Mouse (Mus musculus): ENCODE data around the gene Trpm4. TPM values are rescaled to one million over a fixed set of nuclear protein-coding genes. Genes with fewer than 3 reads are reported as not detected.

The Trpm4 gene
- total and polyA plus RNA-seq, 3 experiments, result 9.3 to 17.6 (median 12.0) TPM

DNA sequence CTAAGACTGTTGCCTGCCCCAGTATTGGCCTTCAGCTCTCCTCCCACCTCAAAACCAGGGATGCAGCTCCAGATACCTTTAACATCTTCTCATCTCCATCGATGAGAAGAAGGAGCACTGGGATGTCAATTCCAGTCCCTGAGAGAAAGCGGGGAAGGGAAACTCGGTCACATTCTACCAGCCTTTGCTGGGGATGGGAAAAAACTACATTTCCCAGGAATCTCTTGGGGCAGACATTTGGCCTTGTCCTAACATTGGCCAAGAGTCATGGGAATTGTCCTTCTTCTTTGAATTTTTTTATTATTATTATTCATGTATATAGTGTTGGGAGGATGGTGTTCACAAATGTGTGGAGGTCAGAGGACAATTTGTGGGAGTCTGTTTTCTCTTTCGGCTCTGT lies 11.3 kb downstream of the Trpm4 start:
- dilution Hi-C loops (cut with MboI; ENCODE audit: extremely low pct_ligation_motif_present, extremely low pct_unique_long_range_greater_than_20kb, low sequenced_read_pairs), result no loop called here

DNA sequence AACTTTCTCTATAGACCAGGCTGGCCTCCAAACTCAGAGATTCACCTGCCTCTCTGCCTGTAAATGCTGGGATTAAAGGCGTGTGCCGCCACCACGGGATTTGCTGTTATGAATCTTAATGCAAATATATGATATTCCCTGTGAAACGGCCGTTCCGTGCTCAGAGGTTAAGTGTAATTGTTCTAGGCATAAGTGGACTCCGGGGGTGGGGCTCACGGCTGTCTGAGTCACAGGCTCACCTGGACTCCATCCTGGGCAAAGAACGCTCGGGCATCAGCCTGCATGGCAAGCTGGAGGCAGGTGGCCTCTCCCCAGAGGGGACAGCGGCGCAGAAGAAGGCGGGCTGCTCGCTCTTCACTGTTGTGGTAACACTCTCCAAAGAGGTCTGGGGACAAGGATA lies 17.0 kb downstream of the Trpm4 start:
- Histone ChIP-seq H3K4me2 (ENCODE audit: insufficient read depth, low read depth, poor library complexity, severe bottlenecking) (no peak overlapping the region), H3K36me3 (replicated peaks in 1 of 2; ENCODE audit: control insufficient read depth in 1 of 2, insufficient read depth in 1 of 2, low read length in 1 of 2) (peaks cover 0 to 12% of the 10 kb centered on the region in 2 experiments), H3K4me1 (ENCODE audit: control insufficient read depth in 1 of 2, insufficient read depth in 2 of 2) (0 out of 4 replicates have a peak, but pooled peaks cover 0 to 2% of the 10 kb centered on the region in 2 experiments), H3K9ac (ENCODE audit: insufficient read depth, low read depth) (no peak overlapping the region), H3K27me3 (replicated peaks) (no peaks in the 10 kb centered on the region), H3K4me3 (replicated peaks in 1 of 3; ENCODE audit: low read depth in 2 of 3, low read length in 2 of 3, poor library complexity in 1 of 3) (no peak overlapping the region), H3K27ac (ENCODE audit: insufficient read depth, low read depth) (no peak overlapping the region), H3K9me3 (replicated peaks; ENCODE audit: low read length) (no peaks in the 10 kb centered on the region), H3K79me2 (replicated peaks; ENCODE audit: control insufficient read depth, extremely low read depth, insufficient read depth, poor library complexity, severe bottlenecking) (no peaks in the 10 kb centered on the region)
- in situ Hi-C loops (cut with MboI; ENCODE audit: low pct_ligation_motif_present, low pct_unique_long_range_greater_than_20kb, low sequenced_read_pairs) (no loop called here), dilution Hi-C loops (cut with MboI; ENCODE audit: extremely low pct_ligation_motif_present, extremely low pct_unique_long_range_greater_than_20kb, low sequenced_read_pairs) (no loop called here)
- no peak for DNase-seq (ENCODE audit: extremely low read depth)
- TF ChIP-seq ZMIZ1 (IDR thresholded peaks at IDR 0.05; ENCODE audit: low read depth, low read length), result no peak

More for the DNA sequence above, 11.3 kb downstream of the Trpm4 start:
- TF ChIP-seq POLR2AphosphoS2 (IDR thresholded peaks at IDR 0.05; ENCODE audit: low read depth, low read length) (no peak), USF1 (IDR thresholded peaks at IDR 0.05; ENCODE audit: low read depth, low read length) (no peak), BHLHE40 (IDR thresholded peaks at IDR 0.05; ENCODE audit: low read depth, low read length) (no peak), E2F4 (IDR thresholded peaks at IDR 0.05; ENCODE audit: insufficient replicate concordance, low read depth, low read length) (no peak), RAD21 (IDR thresholded peaks at IDR 0.05; ENCODE audit: low read depth, low read length) (no peak), MYC (IDR thresholded peaks at IDR 0.05; ENCODE audit: low read depth, low read length) (no peak), MAX (IDR thresholded peaks at IDR 0.05; ENCODE audit: low read length) (no peak), CHD2 (IDR thresholded peaks at IDR 0.05; ENCODE audit: low read length) (no peak), POLR2A (IDR thresholded peaks at IDR 0.05; ENCODE audit: low read depth, low read length) (no peak), ETS1 (conservative IDR thresholded peaks at IDR 0.05; ENCODE audit: low read depth, low read length) (no peak), MXI1 (IDR thresholded peaks at IDR 0.05; ENCODE audit: low read depth, low read length) (no peak), CTCF (conservative IDR thresholded peaks at IDR 0.05 in 1 of 2, IDR thresholded peaks at IDR 0.05 in 1 of 2; ENCODE audit: low read depth in 2 of 2, low read length in 2 of 2) (no peak)
- DNase-seq (ENCODE audit: extremely low read depth), result no peak
- H3K9ac ChIP-seq (ENCODE audit: insufficient read depth, low read depth), result no peak overlapping the region
- no peaks in the 10 kb centered on the region for H3K27me3 ChIP-seq (replicated peaks)
- H3K79me2 ChIP-seq (replicated peaks; ENCODE audit: control insufficient read depth, extremely low read depth, insufficient read depth, poor library complexity, severe bottlenecking), result no peaks in the 10 kb centered on the region
- H3K9me3 ChIP-seq (replicated peaks; ENCODE audit: low read length), result peaks cover 17% of the 10 kb centered on the region
- no peak overlapping the region for H3K4me2 ChIP-seq (ENCODE audit: insufficient read depth, low read depth, poor library complexity, severe bottlenecking)
- H3K4me1 ChIP-seq (ENCODE audit: control insufficient read depth in 1 of 2, insufficient read depth in 2 of 2), result no peaks in the 10 kb centered on the region
- H3K36me3 ChIP-seq (replicated peaks in 1 of 2; ENCODE audit: control insufficient read depth in 1 of 2, insufficient read depth in 1 of 2, low read length in 1 of 2), result peaks cover 0 to 19% of the 10 kb centered on the region in 2 experiments
- H3K4me3 ChIP-seq (replicated peaks in 1 of 3; ENCODE audit: low read depth in 2 of 3, low read length in 2 of 3, poor library complexity in 1 of 3), result no peak overlapping the region
- no peak overlapping the region for H3K27ac ChIP-seq (ENCODE audit: insufficient read depth, low read depth)
- in situ Hi-C loops (cut with MboI; ENCODE audit: low pct_ligation_motif_present, low pct_unique_long_range_greater_than_20kb, low sequenced_read_pairs), result no loop called here

DNA sequence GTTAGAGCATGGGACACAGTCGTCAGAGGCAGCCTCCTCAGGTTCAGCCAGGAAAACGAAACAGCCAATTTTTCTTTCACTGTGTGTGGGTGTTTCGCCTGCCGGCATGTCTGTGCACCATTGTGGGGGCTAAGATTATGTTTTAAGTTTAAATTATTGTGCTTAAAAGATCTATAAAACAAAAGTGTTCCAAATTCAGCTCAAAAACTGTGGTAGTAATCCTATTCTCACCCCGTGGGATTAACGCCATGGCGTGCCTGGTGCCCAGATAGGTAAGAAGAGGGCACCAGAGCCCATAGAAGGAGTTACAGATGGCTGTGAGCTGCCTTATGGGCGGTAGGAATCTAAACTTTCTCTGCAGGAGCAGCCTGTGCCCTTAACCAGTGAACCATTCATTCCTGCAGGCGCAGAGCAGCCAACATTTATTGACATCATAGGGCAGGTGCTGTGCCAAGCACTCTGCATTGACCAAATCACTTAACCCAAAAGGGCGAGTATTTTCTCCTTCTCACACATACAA lies 18.3 kb downstream of the Trpm4 start:
- DNase-seq (ENCODE audit: extremely low read depth), result no peak
- Histone ChIP-seq H3K27me3 (replicated peaks) (no peaks in the 10 kb centered on the region), H3K9ac (ENCODE audit: insufficient read depth, low read depth) (no peak overlapping the region), H3K4me1 (ENCODE audit: control insufficient read depth in 1 of 2, insufficient read depth in 2 of 2) (0 out of 4 replicates have a peak, but pooled peaks cover 0 to 2% of the 10 kb centered on the region in 2 experiments), H3K9me3 (replicated peaks; ENCODE audit: low read length) (no peaks in the 10 kb centered on the region), H3K79me2 (replicated peaks; ENCODE audit: control insufficient read depth, extremely low read depth, insufficient read depth, poor library complexity, severe bottlenecking) (no peaks in the 10 kb centered on the region), H3K4me3 (replicated peaks in 1 of 3; ENCODE audit: low read depth in 2 of 3, low read length in 2 of 3, poor library complexity in 1 of 3) (no peak overlapping the region), H3K4me2 (ENCODE audit: insufficient read depth, low read depth, poor library complexity, severe bottlenecking) (no peak overlapping the region), H3K36me3 (replicated peaks in 1 of 2; ENCODE audit: control insufficient read depth in 1 of 2, insufficient read depth in 1 of 2, low read length in 1 of 2) (peaks cover 0 to 13% of the 10 kb centered on the region in 2 experiments), H3K27ac (ENCODE audit: insufficient read depth, low read depth) (no peak overlapping the region)
- in situ Hi-C loops (cut with MboI; ENCODE audit: low pct_ligation_motif_present, low pct_unique_long_range_greater_than_20kb, low sequenced_read_pairs) (no loop called here), dilution Hi-C loops (cut with MboI; ENCODE audit: extremely low pct_ligation_motif_present, extremely low pct_unique_long_range_greater_than_20kb, low sequenced_read_pairs) (no loop called here)
- no peak for TF ChIP-seq ZKSCAN1 (IDR thresholded peaks at IDR 0.05; ENCODE audit: borderline replicate concordance, low read depth, low read length)
- no peak for TF ChIP-seq KAT2A (IDR thresholded peaks at IDR 0.05; ENCODE audit: insufficient replicate concordance, low read length)
- TF ChIP-seq MXI1 (IDR thresholded peaks at IDR 0.05; ENCODE audit: low read depth, low read length), result no peak
- no peak for TF ChIP-seq POLR2A (IDR thresholded peaks at IDR 0.05; ENCODE audit: low read depth, low read length)
- TF ChIP-seq ELF1 (IDR thresholded peaks at IDR 0.05; ENCODE audit: low read depth, low read length), result no peak
- TF ChIP-seq UBTF (IDR thresholded peaks at IDR 0.05; ENCODE audit: low read depth, low read length), result no peak
- no peak for TF ChIP-seq POLR2AphosphoS2 (IDR thresholded peaks at IDR 0.05; ENCODE audit: low read depth, low read length)
- TF ChIP-seq EP300 (IDR thresholded peaks at IDR 0.05; ENCODE audit: low read length), result no peak
- TF ChIP-seq IRF4 (IDR thresholded peaks at IDR 0.05; ENCODE audit: low read depth, low read length), result no peak
- TF ChIP-seq BHLHE40 (IDR thresholded peaks at IDR 0.05; ENCODE audit: low read depth, low read length), result no peak
- TF ChIP-seq MEF2A (IDR thresholded peaks at IDR 0.05; ENCODE audit: borderline replicate concordance, low read depth, low read length), result no peak
- no peak for TF ChIP-seq CHD2 (IDR thresholded peaks at IDR 0.05; ENCODE audit: low read length)
- TF ChIP-seq SMC3 (IDR thresholded peaks at IDR 0.05; ENCODE audit: low read depth, low read length), result no peak
- no peak for TF ChIP-seq MYC (IDR thresholded peaks at IDR 0.05; ENCODE audit: low read depth, low read length)
- TF ChIP-seq JUND (conservative IDR thresholded peaks at IDR 0.05; ENCODE audit: low read depth, low read length), result no peak
- TF ChIP-seq RAD21 (IDR thresholded peaks at IDR 0.05; ENCODE audit: low read depth, low read length), result no peak
- TF ChIP-seq MAFK (IDR thresholded peaks at IDR 0.05; ENCODE audit: insufficient replicate concordance, low read length), result no peak
